Mouse (Mus musculus) c-Kit-negative CD71-positive TER-119-positive erythroid progenitor cells, embryonic 14.5 days (primary cell): ENCODE measurements around the gene Hmgxb4.
"Not testable (repeated sequence)": the region's sequence is repeated elsewhere in the genome, so short reads cannot be mapped to it uniquely, and the experiment has no call there.

ENCODE experiments used
- DNase-seq: peaks from one replicate; pipeline ENCODE4 v3.0.0-alpha.2; 2013; ENCODE audit warnings: low read depth, low spot score

Hmgxb4 gene

DNA sequence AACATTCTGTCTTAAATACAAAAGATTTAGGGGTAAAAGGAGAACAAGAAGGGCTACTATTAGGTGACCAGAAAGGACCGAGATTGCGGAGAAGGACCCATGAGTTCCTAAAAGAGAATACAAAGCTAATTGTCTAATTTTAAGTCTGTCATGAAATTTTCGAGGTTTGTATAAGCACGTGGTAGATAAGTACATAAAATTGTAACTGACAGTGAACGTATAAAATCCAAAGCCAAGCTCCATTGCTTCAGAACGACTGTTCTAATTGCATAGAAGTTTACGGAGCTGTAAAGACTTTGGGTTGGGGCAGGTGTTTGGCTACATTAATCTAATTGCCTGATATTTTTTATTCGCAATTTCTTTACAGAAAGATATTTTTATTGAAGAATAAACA lies at the start of gene Hmgxb4:
TSS of gene Hmgxb4 (plus strand) at position 276 of the 394 bp plus-strand sequence.
- DNase-seq, result no peak

DNA sequence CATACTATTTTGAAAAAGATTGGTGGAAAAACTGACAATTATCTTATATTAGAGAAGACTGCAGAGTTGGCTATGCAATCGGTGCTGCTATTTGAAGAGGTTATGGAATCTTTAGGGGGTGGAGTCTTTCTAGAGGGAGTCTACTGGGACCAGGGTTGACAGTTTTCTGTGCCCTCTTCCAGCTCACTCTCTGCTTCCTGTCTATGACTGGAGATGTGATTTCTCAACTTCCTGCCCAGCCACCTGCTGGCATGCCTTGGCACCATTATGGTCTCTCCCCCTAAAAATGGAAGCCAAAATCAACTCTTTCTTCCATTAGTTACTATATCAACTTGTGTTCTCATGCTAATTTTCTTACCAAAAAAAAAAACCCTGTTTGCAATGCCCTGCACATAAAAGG lies 43.7 kb upstream of the Hmgxb4 start:
- no peak for DNase-seq

DNA sequence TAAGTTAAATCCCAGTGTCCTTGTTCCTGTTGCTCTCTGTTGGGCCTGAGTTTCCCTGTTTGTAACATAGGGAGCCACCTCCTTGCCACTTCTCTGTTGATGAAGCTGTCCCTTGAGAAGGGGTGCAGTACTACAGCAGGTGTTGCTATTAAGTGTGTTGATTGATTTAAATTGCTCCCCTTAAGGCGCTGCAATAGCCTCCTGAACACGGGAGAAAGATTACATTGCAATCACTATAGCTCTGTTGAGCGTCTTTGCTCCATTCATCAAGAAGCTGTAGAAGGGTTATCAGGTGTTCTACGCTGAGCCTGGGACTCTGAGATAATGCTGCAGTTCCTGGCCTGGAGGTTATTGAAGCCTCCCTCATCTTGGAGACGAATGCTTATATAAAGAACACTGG lies 29.2 kb upstream of the Hmgxb4 start:
- no peak for DNase-seq

DNA sequence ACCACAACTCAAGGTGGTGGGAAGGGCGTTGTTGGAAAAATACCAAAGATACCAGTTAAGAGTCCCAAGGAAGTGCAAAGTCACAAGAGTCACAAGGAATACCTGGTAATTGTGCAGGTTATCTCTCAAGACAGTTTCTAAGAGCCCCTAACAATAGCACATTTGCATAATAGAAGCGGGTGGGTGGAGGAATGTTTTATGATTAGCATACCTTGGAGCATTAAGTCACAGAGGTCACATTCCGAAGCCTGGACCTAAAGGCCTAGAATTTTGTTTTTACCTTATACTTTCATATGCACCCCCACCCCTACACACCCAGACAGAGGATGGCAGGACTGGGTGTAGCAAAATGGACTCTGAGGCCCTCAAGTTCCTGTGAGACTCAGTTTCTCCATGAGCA lies 22.9 kb upstream of the Hmgxb4 start:
- DNase-seq, result not testable (repeated sequence)

DNA sequence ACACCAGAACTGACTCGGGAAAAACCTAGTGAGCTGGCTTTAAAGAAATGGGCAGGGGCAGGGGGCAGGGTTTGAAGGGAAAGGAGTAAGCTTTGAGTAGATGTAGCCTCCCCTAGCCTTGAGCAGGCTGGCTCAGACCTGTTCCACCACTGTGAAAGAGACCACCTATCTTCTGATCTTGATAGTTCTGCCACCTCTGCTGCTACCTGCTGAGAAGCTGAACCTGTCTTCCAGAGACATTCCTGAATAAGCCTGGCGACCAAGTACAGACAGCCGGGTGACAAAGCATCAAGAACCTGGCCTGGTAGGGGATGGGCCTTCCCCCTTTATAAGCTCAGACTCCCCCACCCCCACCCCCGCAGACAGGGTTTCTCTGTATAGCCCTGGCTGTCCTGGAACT lies 21.5 kb upstream of the Hmgxb4 start:
- no peak for DNase-seq

DNA sequence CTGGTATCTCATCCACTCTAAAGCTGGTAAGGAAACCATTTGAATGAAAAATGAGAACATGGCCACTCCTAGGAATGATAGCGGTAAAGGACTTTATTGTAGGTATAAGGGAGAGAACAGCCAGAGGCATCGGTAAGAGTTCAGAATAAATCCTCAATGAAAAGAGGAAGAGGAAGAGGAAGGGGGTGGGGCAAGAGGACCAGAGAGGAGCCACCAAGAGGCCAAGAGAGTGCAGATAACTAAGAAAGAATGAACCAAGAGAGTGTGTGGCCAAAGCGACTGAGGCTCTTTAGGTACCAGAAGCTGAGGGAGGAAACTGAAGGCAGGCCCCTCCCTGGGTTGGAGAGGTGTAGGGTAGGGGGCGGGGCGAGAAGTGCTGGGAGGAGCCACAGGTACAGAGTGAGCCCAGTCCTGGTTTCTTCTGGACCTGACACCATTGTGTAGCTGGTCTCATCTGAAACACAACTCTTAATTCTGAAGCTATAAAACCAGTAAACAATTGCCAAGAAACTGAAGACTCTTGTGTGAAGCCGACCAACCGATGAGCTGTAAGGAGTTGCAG lies 20.8 kb upstream of the Hmgxb4 start:
- no peak for DNase-seq

DNA sequence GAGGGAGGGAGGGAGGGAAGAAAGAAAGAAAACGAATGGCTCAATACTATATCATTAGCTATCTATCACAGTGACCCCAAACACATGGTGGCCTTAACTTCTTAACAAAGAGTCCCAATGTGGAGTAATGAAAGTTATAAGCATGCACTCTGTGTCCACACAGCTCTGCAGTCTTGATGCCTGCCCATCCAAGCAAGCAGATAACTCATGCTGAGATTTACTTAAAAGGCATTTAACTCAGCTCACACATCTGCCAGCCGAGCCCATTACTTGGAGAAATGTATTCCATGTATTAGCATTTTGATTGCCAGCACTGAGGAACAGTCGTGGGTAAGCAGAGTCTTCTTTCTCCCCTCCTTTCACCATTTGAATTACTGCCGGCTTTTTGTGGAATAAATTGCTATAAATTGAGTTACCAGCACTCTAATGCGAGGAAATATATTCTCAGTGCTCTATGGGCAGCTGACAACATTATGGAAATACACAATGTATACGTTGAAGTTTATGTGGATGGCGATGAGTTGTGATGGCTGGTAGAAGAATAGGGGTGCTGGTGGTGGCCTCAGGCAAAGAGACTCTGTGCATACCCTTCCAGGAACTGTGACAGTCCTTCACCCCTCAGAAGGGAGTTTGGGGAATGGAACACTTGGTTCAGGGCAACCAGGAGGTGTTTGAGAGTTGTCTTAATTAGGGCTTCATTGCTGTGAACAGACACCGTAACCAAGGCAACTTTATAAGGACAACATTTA lies 19.9 kb upstream of the Hmgxb4 start:
- no peak for DNase-seq

DNA sequence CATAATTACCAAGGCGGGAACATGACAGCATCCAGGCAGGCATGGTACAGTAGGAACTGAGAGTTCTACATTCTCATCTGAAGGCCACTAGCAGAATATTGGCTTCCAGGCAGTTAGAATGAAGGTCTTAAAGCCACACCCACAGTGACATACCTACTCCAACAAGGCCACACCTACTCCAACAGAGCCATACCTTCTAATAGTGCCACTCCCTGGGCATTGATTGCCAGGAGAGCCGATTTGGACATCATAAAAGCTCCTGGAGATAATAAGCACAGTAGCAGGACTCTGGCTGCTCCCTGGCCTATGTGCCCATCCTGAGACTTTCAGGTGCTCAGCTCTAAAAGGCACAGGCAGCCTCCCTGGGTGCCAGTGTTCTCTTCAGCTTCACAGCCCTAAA lies 19.3 kb upstream of the Hmgxb4 start:
- DNase-seq, result no peak

DNA sequence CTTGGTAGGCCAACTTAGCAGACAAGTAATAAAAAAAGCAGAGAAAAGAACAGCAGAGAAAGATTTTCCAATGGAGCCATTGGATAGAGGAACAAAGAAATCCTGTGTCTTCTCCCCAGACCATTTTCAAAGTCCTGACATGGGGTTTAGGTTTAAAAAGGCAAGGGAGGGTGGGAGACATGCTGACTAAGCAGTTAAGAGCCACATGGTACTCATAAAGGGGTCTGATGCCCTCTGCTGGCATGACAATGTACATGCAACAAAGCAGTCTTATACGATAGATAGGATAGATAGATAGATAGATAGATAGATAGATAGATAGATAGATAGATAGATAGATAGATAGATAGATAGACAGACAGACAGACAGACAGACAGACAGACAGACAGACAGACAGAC lies 15.7 kb upstream of the Hmgxb4 start:
- DNase-seq, result no peak

DNA sequence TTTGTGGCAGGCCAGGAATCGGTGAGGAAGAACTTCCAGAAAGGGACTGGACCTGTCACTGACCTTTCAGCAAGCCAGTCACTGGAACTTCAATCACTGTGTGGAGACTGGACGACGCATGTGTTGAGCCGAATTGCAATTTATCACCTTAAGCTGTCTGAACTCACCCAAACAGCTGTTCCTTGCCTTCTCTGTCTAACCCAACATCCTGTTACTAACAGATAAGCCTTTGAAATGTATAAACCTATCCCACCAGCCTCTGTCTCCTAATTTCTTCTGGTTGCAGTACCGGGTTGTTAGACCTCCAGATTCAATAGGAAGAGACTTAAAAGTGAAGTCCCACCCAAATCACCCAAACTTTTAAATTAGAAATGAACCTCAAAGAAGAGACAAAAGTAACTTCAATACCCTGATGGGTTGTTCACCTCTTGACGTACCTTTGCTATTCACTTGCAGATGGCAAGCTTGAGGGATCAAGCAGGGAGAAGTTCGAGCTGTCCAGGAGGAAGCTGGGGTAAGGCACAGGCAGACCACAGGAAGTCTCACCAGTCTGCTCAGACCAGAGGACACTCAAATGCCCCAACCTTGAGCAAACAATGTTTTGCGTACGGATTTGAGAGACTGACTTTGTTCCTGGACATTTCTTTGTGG lies 13.0 kb upstream of the Hmgxb4 start:
- DNase-seq, result no peak

DNA sequence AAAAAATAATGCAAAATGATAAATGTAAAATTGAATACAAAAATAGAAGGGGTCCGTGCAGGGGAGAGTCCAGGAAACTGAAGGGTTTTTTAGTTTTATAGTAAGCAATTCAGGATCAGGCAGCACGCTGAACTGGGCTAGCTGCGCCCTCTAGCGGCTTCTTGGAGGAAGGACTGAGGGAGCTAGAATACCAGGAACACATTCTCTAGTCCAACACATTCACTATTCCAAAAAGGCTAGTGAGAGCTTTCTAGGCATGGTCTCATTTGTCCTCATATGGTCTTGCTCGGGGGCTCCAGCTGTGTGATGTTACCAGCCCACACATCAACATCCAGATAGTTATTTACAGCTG lies 12.5 kb upstream of the Hmgxb4 start:
- DNase-seq, result peak; percentile 36

DNA sequence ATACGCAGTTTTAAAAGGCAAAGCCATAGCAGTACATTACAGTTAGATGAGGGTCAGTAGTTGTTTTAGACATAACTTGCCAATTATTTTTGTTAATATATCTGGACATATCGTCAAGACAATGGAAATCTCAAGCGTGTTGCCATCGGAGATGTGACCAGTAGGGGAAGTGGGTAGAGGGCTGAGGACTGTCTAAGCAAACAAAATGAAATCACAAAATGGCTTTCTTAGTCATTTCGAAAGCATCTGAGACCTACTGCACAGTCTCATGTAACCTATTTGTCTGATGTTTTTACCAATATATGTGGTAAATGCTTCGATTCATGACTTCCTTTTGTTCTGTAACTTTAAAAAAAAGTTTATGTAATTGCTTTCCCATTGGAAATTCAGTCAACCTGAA lies 11.3 kb upstream of the Hmgxb4 start:
- no peak for DNase-seq

DNA sequence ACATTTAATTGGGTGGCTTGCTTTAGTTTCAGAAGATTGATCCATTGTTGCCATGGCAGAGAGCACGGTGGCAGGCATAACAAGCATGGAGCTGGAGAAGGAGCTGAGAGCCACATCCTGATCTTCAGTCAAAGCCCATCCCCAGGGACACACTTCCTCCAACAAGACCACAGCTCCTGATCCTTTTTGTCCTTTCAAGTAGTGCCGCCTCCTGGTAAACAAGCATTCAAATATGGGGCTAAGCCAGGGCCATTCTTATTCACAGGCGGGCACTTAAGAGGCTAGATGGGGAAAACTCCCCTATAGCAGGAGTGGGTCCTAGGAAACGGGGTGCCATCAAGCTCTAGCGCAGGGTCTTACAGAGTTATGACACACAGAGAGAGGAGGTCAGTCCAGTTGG lies 5.7 kb upstream of the Hmgxb4 start:
- DNase-seq, result no peak

DNA sequence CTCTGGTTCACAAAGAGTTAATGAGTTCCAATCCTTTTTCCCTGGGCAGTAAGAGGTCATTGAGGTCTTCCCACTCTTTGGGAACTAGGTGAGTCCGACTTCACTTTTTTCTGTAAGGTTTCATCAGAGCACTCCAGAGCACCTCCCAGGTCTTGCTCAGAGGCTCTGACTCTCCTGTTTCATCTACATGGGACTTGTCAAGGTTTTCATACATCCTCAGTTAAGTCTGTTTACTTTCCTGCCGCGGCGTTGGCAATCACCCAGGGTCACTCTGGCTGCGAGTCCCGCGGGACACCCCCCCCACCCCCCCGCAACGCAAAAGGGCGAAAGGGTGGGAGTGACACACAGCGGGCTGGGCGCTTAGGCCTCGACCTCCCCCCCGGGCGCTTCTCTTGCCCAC lies 3.1 kb upstream of the Hmgxb4 start:
- DNase-seq, result no peak

DNA sequence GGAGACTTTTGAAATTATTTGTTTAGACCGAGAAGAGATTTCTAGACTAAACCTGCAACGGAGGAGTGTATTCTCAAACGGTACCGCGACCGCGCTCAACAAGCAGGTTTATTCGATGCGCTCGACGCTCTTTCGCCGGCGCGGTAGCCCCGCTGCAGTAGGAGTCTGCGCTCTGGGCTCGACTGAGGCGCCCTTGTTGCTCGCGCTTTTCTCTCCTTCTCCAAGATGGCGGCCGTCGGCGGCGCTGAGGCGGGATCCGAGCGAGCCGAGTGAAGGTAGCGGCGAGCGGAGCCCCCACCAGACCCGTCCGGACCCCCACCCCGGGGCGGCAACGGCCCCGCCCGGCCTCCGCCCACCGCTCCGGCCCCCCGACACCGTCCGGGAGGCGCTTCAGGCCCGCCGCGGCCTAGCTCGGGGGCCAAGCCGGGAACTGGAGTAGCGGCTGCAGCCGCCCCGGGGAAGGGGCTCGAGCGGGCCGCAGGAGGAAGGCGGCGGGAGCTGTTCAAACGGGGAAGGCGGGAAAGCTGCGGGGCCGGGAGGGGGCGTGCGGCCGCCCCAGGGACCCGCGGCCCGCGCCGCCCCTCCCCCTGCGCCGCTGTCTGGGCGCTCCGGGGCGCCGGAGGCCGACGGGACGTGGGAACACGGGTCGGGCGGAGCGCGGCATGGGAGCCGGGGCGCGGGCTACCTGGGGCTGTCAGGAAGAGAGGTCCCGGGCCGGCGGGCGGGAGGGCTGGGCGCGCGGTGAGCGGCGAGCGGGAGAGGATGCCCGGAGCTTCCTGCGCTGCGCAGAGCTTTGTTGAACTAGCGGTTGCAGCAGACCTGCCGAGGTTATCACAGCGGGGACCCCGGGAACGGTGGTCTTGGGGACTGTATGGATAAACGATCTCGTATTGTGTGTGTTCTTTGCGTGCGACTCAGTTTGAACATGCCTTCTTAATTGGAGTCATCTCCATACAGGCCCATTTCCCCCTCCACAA lies 607 bp downstream of the Hmgxb4 start:
- DNase-seq, result peak; percentile 77

DNA sequence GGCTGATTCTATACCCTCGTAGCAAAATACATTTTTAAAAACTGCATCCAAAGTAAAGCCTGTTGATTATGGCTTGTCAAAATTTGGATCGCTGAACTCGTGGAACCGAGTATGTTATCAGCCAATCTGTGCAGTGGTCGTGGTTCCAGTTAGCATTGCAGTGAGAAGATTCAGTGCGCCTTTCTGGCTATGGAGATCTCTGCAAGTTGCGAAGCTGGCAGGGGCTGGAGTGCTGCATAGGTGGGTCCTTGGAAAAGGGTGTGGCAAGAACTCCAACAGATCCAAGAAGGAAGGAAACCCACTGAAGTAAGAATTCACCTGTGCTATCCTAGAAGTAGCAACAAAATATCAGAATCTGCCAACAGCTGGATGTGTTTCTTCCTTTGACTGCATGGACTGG lies 1.4 kb downstream of the Hmgxb4 start:
- DNase-seq, result peak; percentile 8

DNA sequence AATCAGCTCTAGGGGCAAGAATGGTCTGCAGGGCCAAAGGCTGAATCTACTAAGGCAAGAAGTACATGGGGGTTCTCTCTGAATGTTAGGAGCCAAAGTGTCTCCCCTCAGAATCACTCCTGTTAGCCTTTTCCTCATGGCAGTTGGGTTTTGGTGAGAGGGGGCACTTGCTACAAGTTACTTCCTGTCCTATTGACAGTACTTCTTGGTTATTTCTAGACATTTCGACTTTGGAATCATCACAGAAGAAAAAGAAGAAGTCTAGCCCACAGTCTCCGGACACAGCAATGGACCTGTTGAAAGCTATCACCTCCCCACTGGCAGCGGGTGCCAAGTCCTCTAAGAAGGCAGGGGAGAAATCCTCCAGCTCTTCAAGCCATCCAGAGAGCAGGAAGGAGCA lies 7.3 kb downstream of the Hmgxb4 start:
- DNase-seq, result no peak

DNA sequence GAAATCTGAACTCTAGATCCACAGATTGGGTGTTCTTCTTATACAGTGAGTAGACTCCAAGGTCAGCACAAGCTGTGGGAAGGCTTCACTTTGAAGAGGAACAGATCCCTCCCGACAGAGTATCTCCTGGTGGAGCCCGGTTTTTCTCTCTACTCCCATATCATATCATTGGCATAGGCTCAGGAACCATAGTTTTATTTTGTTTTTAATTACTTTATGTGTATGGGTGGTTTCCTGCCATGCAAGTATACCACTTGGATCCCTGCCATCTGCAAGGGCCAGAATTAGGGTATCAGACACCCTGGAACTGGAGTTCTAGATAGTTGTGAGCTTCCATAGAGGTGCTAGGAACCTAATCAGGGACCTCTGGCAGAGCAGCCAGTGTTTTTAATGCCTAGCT lies 15.7 kb downstream of the Hmgxb4 start:
- DNase-seq, result no peak

DNA sequence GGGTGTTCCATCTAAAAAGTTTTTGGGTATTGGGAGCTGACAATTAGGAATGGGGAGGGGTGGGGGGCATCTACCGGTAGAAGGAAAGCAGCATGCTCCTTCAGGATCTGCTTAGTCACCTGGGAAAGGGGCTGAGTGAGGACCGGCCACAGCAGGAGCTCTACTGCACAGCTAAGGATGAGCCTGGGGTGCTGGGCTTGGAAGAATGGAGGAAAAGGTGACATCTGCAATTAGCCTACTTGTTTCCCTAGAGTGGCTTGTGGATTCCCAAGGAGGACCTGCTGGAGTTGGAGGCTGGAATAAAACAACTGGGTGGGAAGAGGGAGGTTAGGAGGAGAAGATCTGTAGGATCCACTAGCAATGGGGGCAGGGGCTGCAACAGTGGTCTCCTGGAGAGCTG lies 20.4 kb downstream of the Hmgxb4 start:
- DNase-seq, result no peak

DNA sequence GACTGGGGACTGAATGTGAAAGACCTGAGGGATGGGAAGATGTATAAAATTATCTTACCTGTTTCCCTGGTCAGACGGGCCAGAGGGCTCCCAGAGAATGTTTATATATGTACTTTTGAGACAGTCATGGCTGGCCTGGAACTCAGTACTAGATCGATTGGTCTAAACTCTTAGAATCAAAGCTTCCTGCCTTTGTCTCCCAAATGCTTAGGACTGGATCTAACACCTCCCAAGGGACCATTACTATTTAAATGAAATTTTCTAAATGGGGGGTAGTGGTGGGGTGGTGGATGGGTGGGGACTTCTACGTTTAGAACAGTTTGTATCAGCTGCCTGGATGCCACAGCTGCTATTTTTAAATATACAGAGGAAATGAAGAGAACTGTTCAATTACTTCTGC lies 20.8 kb downstream of the Hmgxb4 start:
- no peak for DNase-seq

DNA sequence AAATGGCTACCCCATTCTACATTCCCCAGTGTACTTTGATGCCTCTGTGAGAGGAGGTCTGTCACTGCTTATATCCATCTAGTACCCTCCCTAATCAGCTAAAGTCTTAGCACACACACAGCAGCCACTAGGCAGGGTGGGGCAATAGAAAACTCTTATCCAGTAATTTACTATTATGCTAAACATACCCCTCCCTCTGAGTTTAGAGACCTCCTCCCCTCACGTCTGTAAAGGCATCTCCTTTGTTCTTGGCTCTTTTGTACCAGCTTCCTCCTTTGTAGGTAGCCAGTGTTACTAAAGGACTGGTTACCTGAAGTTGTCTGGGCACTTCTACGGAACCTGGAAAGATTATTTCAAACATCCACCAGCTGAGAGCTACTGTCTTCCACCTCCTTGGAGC lies 22.8 kb downstream of the Hmgxb4 start:
- no peak for DNase-seq

DNA sequence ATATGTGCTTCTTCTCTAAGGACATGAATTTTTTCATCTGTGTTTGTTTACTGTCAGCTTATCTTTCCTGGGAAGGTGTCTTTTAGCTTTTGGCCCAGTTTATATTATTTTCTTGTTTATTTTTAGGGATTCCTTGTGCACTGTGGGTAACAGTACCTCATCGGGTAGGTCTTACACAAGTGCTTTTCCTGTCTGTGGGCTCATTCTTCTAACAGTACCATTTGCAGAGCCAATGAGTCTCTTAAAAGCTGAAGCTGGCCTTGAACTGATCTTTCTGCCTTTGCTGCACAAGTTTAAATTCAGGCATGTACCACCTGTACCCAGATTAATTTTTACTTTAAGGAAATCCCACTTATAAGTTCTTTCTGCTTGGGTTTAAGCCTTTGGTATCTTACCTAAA lies 23.3 kb downstream of the Hmgxb4 start:
- DNase-seq, result no peak
